Mouse (Mus musculus) kidney, adult 18-20 months (tissue): ENCODE measurements at regions not wholly inside any gene's neighbourhood (a gene's known extent, or its start where the extent isn't known, plus 50 kb on each side); places are given as distances from the start of the nearest gene placed in this dataset.

Experiments
- DNase-seq: peaks from one replicate; pipeline ENCODE4 v3.0.0; 2021

DNA sequence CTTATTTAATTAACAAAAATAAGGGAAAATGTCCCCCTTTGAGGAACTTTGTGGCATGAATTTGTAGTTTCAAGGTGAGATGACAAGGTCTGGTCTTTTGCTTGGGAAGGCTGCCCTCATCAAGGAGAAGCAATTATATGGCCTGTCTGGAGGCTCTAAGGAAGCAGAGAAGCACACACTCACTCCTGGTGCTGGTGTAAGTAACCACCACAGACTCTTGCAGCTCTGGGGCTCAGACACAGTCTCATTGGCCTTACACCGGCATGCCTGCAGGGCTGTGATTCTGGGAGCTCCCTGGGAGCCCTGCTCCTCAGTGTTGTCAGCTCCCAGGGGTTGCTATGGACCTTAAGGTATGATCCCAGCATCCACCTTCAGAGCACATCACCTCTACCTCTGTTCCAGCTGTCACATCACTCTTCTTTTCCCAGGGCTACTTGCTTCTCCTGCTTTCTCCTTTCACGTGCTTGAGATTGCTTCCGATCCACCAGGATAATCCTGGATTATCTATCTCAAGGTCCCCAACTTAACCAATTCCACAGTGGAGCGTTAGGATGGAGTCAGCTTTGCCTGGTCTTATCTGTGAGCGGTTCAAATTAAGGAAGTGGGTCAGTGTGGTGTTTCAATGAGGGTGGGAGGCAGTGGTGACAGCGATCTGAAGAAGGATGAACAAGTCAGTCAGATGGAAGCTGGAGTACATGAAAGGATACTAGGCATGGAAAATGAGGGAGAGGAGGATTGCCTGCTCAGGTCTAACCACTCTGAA lies 96.0 kb upstream of the Clnk start:
- no peak for DNase-seq

DNA sequence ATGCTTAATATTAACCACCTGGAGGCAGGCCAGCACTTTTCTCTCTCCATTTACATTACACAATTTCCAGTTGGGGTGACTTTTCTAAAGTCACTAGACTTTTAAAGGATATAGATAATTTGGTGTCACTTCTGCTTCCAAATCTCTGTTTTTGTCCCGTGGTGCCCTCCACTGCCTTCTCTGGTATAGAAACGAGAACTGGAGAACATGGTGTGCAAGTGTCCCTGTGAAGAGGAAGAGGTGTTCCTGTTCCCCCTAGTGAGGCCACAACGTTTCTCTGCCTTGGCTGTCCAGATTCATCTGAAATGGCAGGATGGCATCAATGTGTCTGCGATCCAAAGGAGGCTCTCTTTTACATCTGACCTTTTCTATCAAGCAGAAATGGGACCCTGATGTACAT lies 93.9 kb upstream of the Clnk start:
- no peak for DNase-seq

DNA sequence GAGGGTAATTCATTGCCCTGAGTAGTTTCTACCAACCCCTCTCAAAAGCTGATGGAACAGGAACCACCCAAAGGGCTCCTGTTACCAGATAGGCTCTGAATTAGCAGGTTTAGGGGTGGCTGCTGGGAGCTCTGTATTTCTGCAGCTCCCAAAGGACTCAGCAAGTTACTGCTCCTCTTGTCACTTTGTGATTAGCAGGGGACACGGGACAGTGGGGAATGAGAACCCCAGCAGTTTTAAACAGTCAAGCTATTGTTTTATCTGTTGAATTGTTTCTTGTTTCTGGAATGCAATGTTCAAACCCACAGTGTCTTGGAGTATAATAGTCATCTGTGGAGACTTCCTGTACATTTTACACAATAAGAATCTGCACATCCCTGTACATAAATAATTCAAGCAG lies 90.4 kb upstream of the Clnk start:
- DNase-seq, result no peak

DNA sequence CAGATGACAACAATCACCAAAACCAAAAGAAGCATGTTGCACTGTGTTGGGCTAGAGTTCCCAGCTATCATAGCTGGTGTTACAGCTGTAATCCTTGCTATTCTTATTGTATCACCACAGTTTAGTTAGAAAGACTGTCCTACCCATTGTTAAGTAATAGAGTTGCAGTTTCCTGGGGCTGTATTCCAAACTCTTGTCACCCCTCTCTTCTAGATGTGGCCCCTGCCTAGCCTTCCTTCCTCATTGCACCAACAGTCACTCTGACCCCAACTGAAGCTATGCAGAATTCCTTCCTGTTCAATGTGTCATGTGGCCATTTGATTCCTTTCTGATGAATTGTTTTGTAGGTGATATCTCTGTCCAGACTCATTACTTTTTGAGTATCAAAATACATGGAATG lies 87.8 kb upstream of the Clnk start:
- DNase-seq, result no peak

DNA sequence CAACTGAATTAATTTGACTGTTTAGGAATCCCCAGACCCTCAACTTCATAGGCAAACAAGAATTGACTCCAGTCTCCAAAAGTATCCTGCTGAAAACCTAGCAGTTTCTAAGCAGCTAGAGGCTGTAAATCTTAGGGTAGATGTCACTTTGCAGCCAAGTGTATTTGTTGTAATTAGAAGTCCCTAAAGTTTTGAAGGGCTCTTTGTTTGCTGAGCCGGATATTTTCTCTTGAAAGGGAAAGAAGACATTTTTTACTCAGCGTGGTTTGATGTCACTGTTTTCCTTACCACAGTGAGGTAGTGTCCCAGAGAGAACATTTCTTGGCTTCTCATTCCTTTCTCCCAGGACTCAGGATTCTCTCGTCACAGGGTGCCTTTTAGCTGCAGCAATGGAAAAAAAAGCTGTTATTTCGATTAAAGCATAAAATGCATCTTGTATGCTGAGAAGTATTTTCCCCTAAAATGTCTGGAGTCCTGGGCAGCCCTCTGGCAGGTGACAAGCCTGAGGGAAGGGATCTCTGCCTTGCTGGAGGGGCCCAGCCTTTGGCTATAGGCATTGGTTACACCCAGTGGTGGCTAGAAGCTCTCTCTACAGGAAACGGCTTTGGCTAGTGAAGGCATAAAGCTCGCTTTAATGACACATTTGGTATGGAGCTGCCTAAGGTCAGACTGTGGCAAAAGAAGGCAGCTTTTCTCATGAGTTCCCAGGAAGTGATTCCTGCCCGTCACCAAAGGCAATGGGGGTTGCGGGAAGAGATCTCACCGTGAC lies 74.1 kb upstream of the Clnk start:
- DNase-seq, result no peak

DNA sequence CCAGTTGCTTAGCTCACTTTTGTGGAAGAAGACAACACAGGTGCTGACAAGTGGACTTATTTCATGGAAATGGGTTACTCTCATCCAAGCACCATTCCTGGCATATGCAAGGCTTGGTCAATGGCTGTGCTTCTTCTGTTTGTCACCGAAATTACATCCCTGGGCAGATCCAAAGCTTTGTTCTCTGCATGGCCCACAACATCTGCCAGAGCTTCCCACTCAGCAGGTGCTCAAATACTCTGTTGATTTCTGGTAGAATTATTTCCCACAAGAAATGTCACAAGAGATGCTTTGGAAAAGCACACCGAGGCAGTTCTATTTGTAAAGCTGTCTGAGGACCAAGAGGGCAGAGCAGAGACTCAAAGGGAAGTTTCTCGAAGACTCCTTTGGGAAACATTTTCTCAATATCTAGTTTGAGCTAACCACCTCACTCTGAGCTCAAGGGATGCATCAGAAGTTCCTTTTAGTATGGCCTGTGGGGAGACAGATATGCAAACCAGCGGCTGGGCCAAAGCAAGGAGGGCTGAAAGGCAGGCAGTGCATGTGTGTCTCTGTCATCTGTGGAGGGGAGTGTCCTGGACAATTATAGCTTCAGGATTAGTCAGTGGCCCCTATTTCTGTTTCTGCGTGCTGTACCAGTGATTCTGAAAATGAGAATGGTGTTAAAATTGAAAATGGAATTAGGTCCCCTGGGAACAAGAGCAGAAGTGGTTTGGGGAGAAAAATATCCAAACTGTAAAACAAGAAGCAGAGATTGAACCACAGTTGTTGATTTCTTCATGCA lies 69.5 kb upstream of the Clnk start:
- no peak for DNase-seq

DNA sequence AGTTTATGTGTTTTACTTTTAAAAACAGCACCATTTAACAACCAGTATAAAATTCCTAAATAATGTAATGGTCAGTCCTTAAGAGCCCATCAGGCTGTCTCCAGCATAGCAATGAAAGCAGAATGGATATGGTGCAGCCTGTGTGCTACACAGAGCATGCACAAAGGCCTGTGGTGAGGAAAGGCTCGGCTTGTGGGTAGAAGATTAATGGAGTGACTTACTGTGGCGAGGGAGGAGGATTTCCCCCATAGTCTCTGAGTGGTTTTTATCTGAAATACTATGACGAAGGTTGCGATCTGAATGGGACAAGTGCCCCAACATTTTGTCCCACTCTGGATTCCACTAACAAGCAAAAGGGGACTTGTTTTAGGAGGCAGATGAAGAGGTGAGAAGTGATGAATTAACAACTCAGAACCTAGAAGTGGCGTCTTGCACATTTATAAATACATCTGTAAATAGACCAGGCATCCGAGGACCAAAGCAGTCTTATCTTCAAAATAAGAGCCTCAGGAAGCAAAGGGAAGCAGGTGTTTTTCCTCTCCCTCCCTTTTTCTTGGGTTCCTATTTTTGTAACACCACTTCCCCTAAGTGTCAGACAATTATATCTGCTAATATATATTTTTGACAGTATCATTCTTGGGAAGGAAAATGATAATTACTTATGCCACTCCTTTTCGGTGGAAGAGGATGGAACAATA lies 55.9 kb upstream of the Clnk start:
- DNase-seq, result no peak

DNA sequence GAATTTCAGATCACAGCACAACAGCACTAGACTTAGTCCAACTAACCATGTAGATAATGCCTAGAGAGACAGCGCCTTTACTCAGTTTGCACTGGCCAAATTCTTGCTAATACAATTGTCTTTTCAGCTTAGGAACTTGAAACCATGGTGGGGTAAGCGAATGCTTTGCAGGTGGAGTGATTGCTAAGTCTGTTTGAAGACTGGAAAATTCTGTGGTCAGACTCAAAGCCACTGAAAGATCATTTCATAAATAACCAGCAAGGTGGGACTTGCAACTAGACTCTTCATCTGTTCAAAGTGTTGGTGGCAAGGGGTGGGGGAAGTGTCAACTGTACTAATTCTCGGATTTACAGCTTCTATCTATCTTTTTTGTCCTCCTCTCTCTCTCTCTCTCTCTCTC lies 50.4 kb upstream of the Clnk start:
- DNase-seq, result no peak
